Mouse (Mus musculus): Measurements from ENCODE around the gene Hvcn1.

GRCm38 (mm10) chr5:122234319-122235195 lies 28.0 kb downstream of the Hvcn1 start:
- TF ChIP-seq POLR2A (IDR thresholded peaks at IDR 0.05; ENCODE audit: control insufficient read depth, low read depth, low read length): no peak
- no peak for TF ChIP-seq CTCF (IDR thresholded peaks at IDR 0.05; ENCODE audit: control insufficient read depth, insufficient read depth, insufficient replicate concordance, low read depth, low read length)
